Mouse (Mus musculus) small intestine, adult 2 months (tissue): ENCODE data around the gene Lcn8. TPM values are rescaled to one million over a fixed set of nuclear protein-coding genes. Genes with fewer than 3 reads are reported as not detected.

Experiments used
- H3K27ac ChIP-seq: fragments of 200-500 bp; 2 replicates; pipeline ENCODE4 v1.5.1; 2012; ENCODE audit warnings: low read depth, low read length, control low read depth, inconsistent platforms; ENCODE audit not compliant: insufficient read depth
- H3K27me3 ChIP-seq: fragments of 200-500 bp; 2 replicates; pipeline ENCODE4 v1.6.1; 2012; ENCODE audit warnings: mild to moderate bottlenecking, moderate library complexity, low read length, inconsistent platforms; ENCODE audit not compliant: control insufficient read depth, insufficient read depth
- H3K36me3 ChIP-seq: fragments of 200-500 bp; 2 replicates; pipeline ENCODE4 v1.6.1; 2012; ENCODE audit warnings: mild to moderate bottlenecking, low read length, control low read depth, inconsistent platforms; ENCODE audit not compliant: control insufficient read depth, insufficient read depth
- H3K4me1 ChIP-seq: fragments of 200-500 bp; 2 replicates; pipeline ENCODE4 v1.6.1; 2012; ENCODE audit warnings: low read length, inconsistent platforms, mixed read lengths; ENCODE audit not compliant: control insufficient read depth, insufficient read depth, insufficient read length
- H3K4me3 ChIP-seq: fragments of 200-500 bp; 2 replicates; pipeline ENCODE4 v1.5.1; 2012; ENCODE audit warnings: low read depth, mild to moderate bottlenecking, control low read depth, inconsistent platforms, low read length, moderate library complexity
- CTCF ChIP-seq: fragments of 200-500 bp; IDR thresholded peaks from 2 replicates; pipeline ENCODE4 v1.5.1; 2012; ENCODE audit warnings: low read depth, mild to moderate bottlenecking, control low read depth, inconsistent platforms, low read length, moderate library complexity, mixed read lengths; ENCODE audit not compliant: insufficient replicate concordance, insufficient read length; ENCODE audit errors: extremely low read depth
- POLR2A ChIP-seq: fragments of 200-500 bp; IDR thresholded peaks from 2 replicates; pipeline ENCODE4 v1.6.1; 2012; ENCODE audit warnings: low read depth, mild to moderate bottlenecking, control low read depth, inconsistent platforms, low read length, moderate library complexity
- WGBS: fragments of 180-500 bp; shearing (Covaris S2); methylation state at CpG from one replicate; pipeline ENCODE4 v1.1.7; 2018; 5-methylcytosine and 5-hydroxymethylcytosine counted together
- polyA plus RNA-seq: library from polyadenylated mRNA; depleted of rRNA; stranded (reverse); fragments of >200 nt; gene quantifications from 2 replicates; pipeline ENCODE4 v1.2.3, GENCODE M21; 2012; rRNA removed

Lcn8 gene
- not detected in 2 replicates for polyA plus RNA-seq

- 61% methylated on average over 2 of the region's 2 CpGs for WGBS
- Histone ChIP-seq H3K27me3 (no peaks in the 10 kb centered on the region), H3K4me1 (no peaks in the 10 kb centered on the region), H3K36me3 (no peaks in the 10 kb centered on the region), H3K27ac (no peak within 1 kb of the TSS), H3K4me3 (no peak within 1 kb of the TSS)
- TF ChIP-seq POLR2A: no peak
- TF ChIP-seq CTCF: no peak
Observed at GRCm38 (mm10) chr2:25652902-25653301, at the start of gene Lcn8. Lcn8 (plus strand) TSS chr2:25653120.

- TF ChIP-seq POLR2A (peak; percentile 77), CTCF (no peak)
- under 1% methylated on average over 80 of the region's 80 CpGs for WGBS
- H3K27me3 ChIP-seq: no peaks in the 10 kb centered on the region
- 0 out of 2 replicates have a peak, but pooled peaks cover 2% of the 10 kb centered on the region for H3K36me3 ChIP-seq
- peak within 1 kb of the TSS; percentile 99 for H3K4me3 ChIP-seq
- peak within 1 kb of the TSS; percentile 51 for H3K27ac ChIP-seq
- H3K4me1 ChIP-seq: peaks cover 7% of the 10 kb centered on the region; the same call in 1 of the 2 replicates
Observed at GRCm38 (mm10) chr2:25607761-25608622, 44.9 kb upstream of the Lcn8 start, which contains the start of gene Rabl6. Rabl6 (minus strand) TSS chr2:25608521.

DNA sequence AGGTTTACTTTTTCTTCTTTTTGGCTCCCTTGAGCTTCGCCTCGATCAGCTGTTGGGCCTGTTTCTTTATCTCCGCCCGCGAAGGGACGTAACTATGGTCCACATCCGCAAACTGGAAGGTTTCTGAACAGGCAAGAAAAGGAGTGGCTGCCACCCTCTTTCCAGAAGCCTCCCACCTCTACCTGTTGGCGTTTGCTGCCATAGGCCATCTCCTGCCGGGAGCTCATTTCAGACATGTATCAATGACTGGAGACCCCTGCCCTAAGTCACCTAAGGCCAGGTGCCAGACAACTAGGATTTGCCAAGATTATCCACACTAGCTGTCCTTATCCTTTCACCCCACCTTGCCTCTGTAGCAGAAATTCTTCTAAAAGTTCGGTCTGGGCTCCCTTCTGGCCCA lies 44.2 kb upstream of the Lcn8 start:
- peaks cover 7% of the 10 kb centered on the region; the same call in 1 of the 2 replicates for H3K4me1 ChIP-seq
- no peaks in the 10 kb centered on the region for H3K36me3 ChIP-seq
- peak overlapping the region; percentile 99 for H3K4me3 ChIP-seq
- WGBS: 30% methylated on average over 10 of the region's 10 CpGs
- TF ChIP-seq POLR2A: no peak
- TF ChIP-seq CTCF: no peak
- H3K27ac ChIP-seq: no peak overlapping the region
- no peaks in the 10 kb centered on the region for H3K27me3 ChIP-seq

GRCm38 (mm10) chr2:25616398-25616797 lies 36.5 kb upstream of the Lcn8 start:
- no peaks in the 10 kb centered on the region for H3K36me3 ChIP-seq
- no peak overlapping the region for H3K4me3 ChIP-seq
- WGBS: 16% methylated on average over 22 of the region's 22 CpGs
- H3K27ac ChIP-seq: no peak overlapping the region
- H3K27me3 ChIP-seq: peaks cover 14% of the 10 kb centered on the region
- H3K4me1 ChIP-seq: no peaks in the 10 kb centered on the region; the same call in none of the 2 replicates
- TF ChIP-seq CTCF: no peak
- no peak for TF ChIP-seq POLR2A

GRCm38 (mm10) chr2:25617578-25617977 lies 35.3 kb upstream of the Lcn8 start, which contains the start of gene Ccdc183:
Ccdc183 (minus strand) TSS chr2:25617678.
- H3K4me3 ChIP-seq: no peak within 1 kb of the TSS
- WGBS: 85% methylated on average over 3 of the region's 3 CpGs
- H3K27ac ChIP-seq: no peak within 1 kb of the TSS
- no peak for TF ChIP-seq CTCF
- no peak for TF ChIP-seq POLR2A
- H3K4me1 ChIP-seq: no peaks in the 10 kb centered on the region; the same call in none of the 2 replicates
- H3K27me3 ChIP-seq: peaks cover 14% of the 10 kb centered on the region
- H3K36me3 ChIP-seq: no peaks in the 10 kb centered on the region

- 82% methylated on average over 6 of the region's 6 CpGs for WGBS
- H3K27me3 ChIP-seq: peaks cover 14% of the 10 kb centered on the region
- no peaks in the 10 kb centered on the region; the same call in none of the 2 replicates for H3K4me1 ChIP-seq
- H3K27ac ChIP-seq: no peak overlapping the region
- TF ChIP-seq POLR2A: no peak
- no peak for TF ChIP-seq CTCF
- H3K36me3 ChIP-seq: no peaks in the 10 kb centered on the region
- no peak overlapping the region for H3K4me3 ChIP-seq
Observed at GRCm38 (mm10) chr2:25620386-25620785, 32.5 kb upstream of the Lcn8 start.

DNA sequence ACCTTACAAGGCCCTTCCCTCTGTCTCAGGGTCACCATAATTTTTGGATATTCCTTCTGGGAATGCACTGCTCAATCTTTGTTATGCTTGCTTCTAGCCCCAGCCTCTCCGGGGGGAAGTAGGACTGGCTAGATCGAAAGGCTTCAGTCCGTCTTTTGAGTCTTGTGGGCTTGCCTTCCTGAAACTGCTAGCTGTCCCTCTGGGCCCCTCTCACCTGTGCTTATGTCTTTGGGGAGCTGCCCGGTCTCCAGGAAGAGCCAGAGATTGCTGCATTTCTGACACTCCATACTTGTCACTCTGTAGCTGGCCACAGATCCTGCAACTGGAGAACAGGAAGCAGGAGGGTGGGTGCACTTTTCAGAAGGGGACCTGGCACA lies 32.1 kb upstream of the Lcn8 start:
- Histone ChIP-seq H3K27ac (no peak overlapping the region), H3K36me3 (no peaks in the 10 kb centered on the region), H3K4me3 (no peak overlapping the region), H3K27me3 (peaks cover 10% of the 10 kb centered on the region), H3K4me1 (no peaks in the 10 kb centered on the region; the same call in none of the 2 replicates)
- no peak for TF ChIP-seq POLR2A
- no peak for TF ChIP-seq CTCF
- WGBS: 88% methylated on average over 4 of the region's 4 CpGs
